Mouse (Mus musculus) hindbrain, embryonic 16.5 days (tissue): Measurements from ENCODE around the gene Pnpo. TPM values are rescaled to one million over a fixed set of nuclear protein-coding genes. Genes with fewer than 3 reads are reported as not detected.

ENCODE experiments used
- ATAC-seq: fragments of 200-750 bp; cut with Nextera tagmentation; 2 replicates; pipeline ENCODE4 v1.8.0; 2017; ENCODE audit warnings: moderate TSS enrichment, moderate library complexity
- H3K27ac ChIP-seq: fragments of 300-500 bp; sonication (generic); 2 replicates; pipeline ENCODE4 v1.5.1; 2014; ENCODE audit warnings: low read depth, mild to moderate bottlenecking, control low read depth, low read length, moderate library complexity
- H3K27me3 ChIP-seq: fragments of 300-500 bp; sonication (generic); replicated peaks from 2 replicates; pipeline ENCODE4 v1.6.1; 2014; ENCODE audit warnings: low read length; ENCODE audit not compliant: control insufficient read depth, insufficient read depth
- H3K36me3 ChIP-seq: fragments of 300-500 bp; sonication (generic); 2 replicates; pipeline ENCODE4 v1.6.1; 2014; ENCODE audit warnings: mild to moderate bottlenecking, low read length, moderate library complexity, mixed read lengths; ENCODE audit not compliant: control insufficient read depth, insufficient read depth
- H3K4me1 ChIP-seq: fragments of 300-500 bp; sonication (generic); 2 replicates; pipeline ENCODE4 v1.6.1; 2014; ENCODE audit warnings: low read depth, low read length; ENCODE audit not compliant: control insufficient read depth, insufficient read depth
- H3K4me2 ChIP-seq: fragments of 300-500 bp; sonication (generic); 2 replicates; pipeline ENCODE4 v1.6.1; 2014; ENCODE audit warnings: mild to moderate bottlenecking, low read length, control low read depth, moderate library complexity
- H3K4me3 ChIP-seq: fragments of 300-500 bp; sonication (generic); 2 replicates; pipeline ENCODE4 v1.5.1; 2014; ENCODE audit warnings: mild to moderate bottlenecking, low read length, control low read depth, moderate library complexity
- H3K9ac ChIP-seq: fragments of 300-500 bp; sonication (generic); 2 replicates; pipeline ENCODE4 v1.6.1; 2014; ENCODE audit warnings: low read depth, mild to moderate bottlenecking, control low read depth, low read length, moderate library complexity
- H3K9me3 ChIP-seq: fragments of 300-500 bp; sonication (generic); 2 replicates; pipeline ENCODE4 v1.6.1; 2014; ENCODE audit warnings: mild to moderate bottlenecking, low read length, moderate library complexity; ENCODE audit not compliant: control insufficient read depth
- WGBS: fragments of 180-500 bp; shearing (Covaris S2); extraction: QIAGEN DNeasy Blood & Tissue Kit; methylation state at CpG from one replicate; pipeline ENCODE4 v1.1.7; 2014; 5-methylcytosine and 5-hydroxymethylcytosine counted together
- polyA plus RNA-seq: library from polyadenylated mRNA; unstranded; fragments of >200 nt; fragmentation: Nextera tagmentation; extraction: Ambion mirVana; gene quantifications from 2 replicates; pipeline ENCODE4 v1.2.1, GENCODE M21; 2015

The Pnpo gene
- polyA plus RNA-seq, 1 experiment from 2014 or later = 36.2 TPM

DNA sequence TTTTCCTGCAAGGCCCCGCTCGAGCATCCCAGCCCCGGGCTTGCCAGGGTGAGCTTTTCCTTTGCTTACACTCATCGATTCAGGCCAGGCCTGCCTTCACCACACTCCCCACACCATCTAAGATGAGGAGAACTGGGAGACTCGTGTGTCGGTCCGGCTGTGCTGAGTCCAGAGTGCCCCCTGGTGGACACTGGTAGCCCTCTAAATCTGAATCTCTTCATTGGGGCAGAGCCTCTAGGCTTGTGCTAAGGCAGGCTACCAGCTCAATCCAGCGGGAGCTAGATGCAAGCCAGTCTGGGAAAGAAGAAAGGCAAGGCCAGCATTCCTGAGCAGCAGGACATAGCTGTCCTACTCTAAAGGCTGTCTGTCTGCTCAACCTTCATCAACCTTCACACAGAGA lies 19.8 kb upstream of the Pnpo start:
- Histone ChIP-seq H3K4me3 (no peak overlapping the region), H3K4me2 (no peak overlapping the region), H3K36me3 (peaks cover 21% of the 10 kb centered on the region), H3K4me1 (no peaks in the 10 kb centered on the region), H3K9me3 (no peaks in the 10 kb centered on the region), H3K27ac (no peak overlapping the region), H3K27me3 (no peaks in the 10 kb centered on the region), H3K9ac (no peak overlapping the region)
- 20% methylated on average over 8 of the region's 8 CpGs for WGBS
- peak; percentile 82 for ATAC-seq

DNA sequence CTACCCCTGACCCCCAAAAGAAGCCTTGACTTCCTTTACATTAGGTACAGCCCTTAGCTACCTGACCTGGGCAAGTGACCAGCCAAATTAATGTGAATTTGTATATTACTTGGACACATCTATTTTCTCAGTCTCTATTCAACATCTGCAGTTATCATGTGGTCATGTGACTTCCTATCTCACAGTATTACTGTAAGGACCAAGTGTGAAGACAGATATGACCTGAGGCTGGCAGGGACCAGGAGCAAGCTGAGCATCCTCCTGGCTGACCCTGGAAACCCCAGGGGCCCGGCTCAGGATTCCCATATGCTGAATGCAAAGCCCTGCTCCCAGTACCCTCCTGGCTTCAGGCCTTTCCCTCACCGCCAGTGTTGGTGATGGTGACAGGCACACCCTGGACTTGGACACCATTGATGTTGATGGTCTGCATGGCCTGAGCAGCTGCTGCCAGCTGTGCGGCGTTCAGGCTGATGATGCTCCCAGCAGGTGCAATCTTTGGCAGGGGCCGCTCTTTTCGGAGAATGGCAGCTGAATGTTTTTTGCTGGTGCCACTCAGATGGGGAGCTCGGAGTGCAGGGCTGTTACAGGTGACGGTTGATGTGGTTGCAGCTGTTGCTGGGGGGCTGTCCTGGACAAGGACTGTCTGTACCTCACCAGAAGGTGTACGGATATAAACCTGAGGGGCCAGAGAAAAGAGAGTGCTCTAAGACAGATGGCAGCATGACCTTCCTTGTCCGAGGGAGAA lies 13.4 kb upstream of the Pnpo start:
- H3K4me2 ChIP-seq = no peak overlapping the region
- no peaks in the 10 kb centered on the region for H3K4me1 ChIP-seq
- ATAC-seq = no peak
- no peak overlapping the region for H3K9ac ChIP-seq
- 89% methylated on average over 10 of the region's 10 CpGs for WGBS
- H3K27me3 ChIP-seq = no peaks in the 10 kb centered on the region
- no peaks in the 10 kb centered on the region for H3K9me3 ChIP-seq
- no peak overlapping the region for H3K27ac ChIP-seq
- peaks cover 53% of the 10 kb centered on the region for H3K36me3 ChIP-seq
- no peak overlapping the region for H3K4me3 ChIP-seq

DNA sequence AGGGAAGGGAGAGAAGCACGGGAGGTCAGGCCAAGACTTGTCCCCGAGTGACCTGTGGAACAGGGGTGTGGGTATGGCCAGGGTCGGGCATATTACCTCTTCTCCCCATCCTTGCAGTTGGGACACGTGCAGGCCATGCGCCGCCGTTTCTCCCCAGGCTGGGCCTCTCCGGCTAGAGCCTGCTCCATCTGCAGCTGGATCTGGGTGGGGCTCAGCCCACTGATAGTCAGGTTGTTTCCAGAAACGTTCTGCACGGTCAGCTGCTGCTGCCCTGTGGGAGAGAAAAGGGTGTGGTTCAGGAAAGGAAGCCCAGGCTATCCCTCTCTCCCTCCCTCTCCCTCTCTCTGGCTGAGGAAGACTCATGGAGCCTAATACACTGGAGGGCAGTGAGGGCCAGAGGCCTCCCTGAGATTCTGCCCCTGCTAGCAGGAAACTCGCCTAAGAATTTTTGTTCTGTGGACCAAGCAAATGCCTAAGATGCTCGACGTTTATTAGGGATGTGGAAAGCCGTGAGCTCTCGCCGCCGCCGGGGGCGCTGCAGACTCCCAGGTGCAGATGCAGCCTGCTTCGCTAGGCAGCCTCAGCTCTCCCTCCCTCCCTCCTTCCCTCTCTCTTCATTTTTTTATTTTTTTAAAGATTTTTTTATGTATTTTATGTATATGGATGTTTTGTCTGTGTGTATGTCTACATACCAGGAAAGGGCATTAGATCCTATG lies 12.4 kb upstream of the Pnpo start:
- H3K9ac ChIP-seq = no peak overlapping the region
- H3K27ac ChIP-seq = no peak overlapping the region
- H3K4me2 ChIP-seq = no peak overlapping the region
- no peak overlapping the region for H3K4me3 ChIP-seq
- 58% methylated on average over 16 of the region's 20 CpGs for WGBS
- H3K36me3 ChIP-seq = peaks cover 51% of the 10 kb centered on the region
- no peak for ATAC-seq
- H3K27me3 ChIP-seq = no peaks in the 10 kb centered on the region
- H3K9me3 ChIP-seq = no peaks in the 10 kb centered on the region
- no peaks in the 10 kb centered on the region for H3K4me1 ChIP-seq

DNA sequence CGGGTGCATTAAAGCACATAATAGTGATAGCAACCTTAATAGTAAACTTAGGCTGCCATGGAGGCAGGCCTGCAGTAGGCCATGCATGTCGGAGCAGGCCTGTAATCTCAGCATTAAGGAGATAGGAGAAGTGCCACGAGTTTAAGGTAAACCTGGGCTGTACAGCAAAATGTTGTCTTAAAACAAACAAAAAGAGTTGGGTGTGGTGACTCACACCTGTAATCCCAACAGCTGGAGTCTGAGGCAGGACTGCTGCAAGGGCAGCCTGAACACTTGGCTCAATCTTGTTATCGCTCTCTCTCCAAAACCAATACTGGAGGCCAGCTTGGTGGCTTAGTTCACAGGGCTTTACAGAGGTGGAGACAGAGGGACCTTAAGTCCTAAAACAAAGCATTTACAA lies 11.3 kb upstream of the Pnpo start:
- Histone ChIP-seq H3K4me2 (no peak overlapping the region), H3K27ac (no peak overlapping the region), H3K9ac (no peak overlapping the region), H3K9me3 (no peaks in the 10 kb centered on the region), H3K27me3 (no peaks in the 10 kb centered on the region), H3K4me1 (no peaks in the 10 kb centered on the region), H3K4me3 (no peak overlapping the region), H3K36me3 (peaks cover 42% of the 10 kb centered on the region)
- 96% methylated on average over 4 of the region's 4 CpGs for WGBS
- no peak for ATAC-seq

DNA sequence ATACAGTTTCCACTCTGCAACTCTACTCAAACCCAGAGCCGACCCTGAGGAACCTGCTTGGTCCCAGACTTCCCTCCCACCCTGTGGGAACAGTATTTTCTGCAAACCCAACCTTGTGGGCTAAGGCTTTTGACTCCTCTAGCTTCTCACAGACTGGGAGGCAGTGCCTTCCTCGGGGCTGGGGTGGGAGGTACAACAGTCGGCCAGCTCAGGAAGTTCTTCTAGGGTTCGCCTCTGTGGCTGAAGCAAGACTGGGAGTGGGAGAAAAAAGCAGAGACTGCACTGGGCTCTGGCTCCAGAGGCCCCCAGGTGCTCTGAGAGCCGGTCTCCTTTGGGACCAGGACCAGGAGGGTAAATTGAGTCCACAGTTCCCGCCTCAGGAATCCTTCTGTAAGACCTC lies 9.1 kb upstream of the Pnpo start:
- no peak overlapping the region for H3K4me3 ChIP-seq
- H3K36me3 ChIP-seq = peaks cover 36% of the 10 kb centered on the region
- no peak for ATAC-seq

DNA sequence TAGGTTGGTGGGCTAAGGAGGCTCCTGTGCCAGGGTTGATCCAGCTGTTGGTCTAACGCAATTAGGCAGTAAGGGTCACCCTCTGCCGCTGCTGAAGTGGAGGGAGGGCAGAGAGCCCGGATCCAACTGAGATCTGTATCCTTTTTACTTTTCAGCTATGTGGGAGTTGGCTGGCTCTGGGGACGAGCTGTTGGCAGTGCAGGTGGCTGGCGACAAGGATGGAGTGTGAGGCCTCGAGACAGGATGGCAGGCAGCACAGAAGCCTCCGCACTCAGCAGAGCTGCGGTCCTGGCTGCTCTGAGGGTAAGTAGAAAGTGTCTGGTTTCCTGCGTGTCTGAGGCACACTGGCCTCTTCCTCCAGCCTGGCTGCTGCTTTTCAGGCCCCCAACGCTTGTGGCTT lies 8.6 kb upstream of the Pnpo start:
- H3K4me2 ChIP-seq = no peak overlapping the region
- H3K36me3 ChIP-seq = peaks cover 36% of the 10 kb centered on the region
- H3K27ac ChIP-seq = no peak overlapping the region
- ATAC-seq = no peak
- no peaks in the 10 kb centered on the region for H3K4me1 ChIP-seq
- H3K4me3 ChIP-seq = no peak overlapping the region
- no peaks in the 10 kb centered on the region for H3K27me3 ChIP-seq
- no peaks in the 10 kb centered on the region for H3K9me3 ChIP-seq
- no peak overlapping the region for H3K9ac ChIP-seq
- 85% methylated on average over 10 of the region's 10 CpGs for WGBS

More for the DNA sequence above, 9.1 kb upstream of the Pnpo start:
- no peaks in the 10 kb centered on the region for H3K27me3 ChIP-seq
- H3K27ac ChIP-seq = no peak overlapping the region
- H3K4me1 ChIP-seq = no peaks in the 10 kb centered on the region
- H3K9me3 ChIP-seq = no peaks in the 10 kb centered on the region
- H3K9ac ChIP-seq = no peak overlapping the region
- WGBS = 73% methylated on average over 6 of the region's 6 CpGs
- H3K4me2 ChIP-seq = no peak overlapping the region

DNA sequence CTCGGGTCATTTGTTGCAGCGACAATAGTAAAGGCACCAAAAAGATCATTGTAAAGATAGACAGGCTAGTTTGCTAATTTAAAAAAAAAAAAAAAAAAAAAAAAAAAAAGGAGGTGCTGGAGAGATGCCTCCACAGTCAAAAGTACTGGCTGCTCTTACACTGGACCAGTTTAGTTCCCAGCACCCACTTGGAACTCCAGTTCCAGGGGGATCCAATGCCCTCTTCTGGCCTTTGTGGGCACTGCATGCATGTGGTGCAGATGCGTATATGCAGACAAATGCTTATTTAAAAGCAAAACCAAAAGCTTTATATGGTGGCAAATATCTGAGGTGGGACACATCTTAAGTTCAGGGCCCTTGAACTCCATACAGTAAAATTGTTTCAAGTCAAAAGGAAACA lies 7.0 kb upstream of the Pnpo start:
- peaks cover 25% of the 10 kb centered on the region for H3K36me3 ChIP-seq

DNA sequence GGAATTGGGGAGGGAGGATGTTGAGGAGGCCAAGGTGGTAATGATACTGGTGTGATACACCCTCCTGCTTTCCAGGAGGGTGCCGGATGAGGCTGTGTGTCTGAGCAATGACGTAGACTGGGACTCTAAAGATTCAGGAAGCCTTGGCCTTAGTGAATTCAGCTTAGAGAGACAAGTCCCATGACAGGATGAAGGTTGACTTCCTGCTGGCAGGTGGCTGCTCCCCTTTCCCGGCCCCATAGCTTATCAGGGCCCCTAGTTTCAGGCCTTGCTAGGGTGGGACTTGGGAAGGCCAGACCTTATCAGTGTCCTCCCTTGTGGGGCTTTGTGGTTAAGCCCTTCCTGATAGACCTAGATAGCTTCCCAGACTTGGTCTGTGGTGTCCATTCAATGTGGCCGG lies 4.1 kb upstream of the Pnpo start:
- H3K36me3 ChIP-seq = peaks cover 8% of the 10 kb centered on the region
- no peak overlapping the region for H3K4me3 ChIP-seq
- H3K4me2 ChIP-seq = no peak overlapping the region
- H3K4me1 ChIP-seq = peaks cover 15% of the 10 kb centered on the region
- no peaks in the 10 kb centered on the region for H3K9me3 ChIP-seq
- H3K9ac ChIP-seq = no peak overlapping the region
- H3K27ac ChIP-seq = no peak overlapping the region
- no peak for ATAC-seq
- no peaks in the 10 kb centered on the region for H3K27me3 ChIP-seq
- WGBS = 92% methylated on average over 4 of the region's 4 CpGs

More for the DNA sequence above, 7.0 kb upstream of the Pnpo start:
- Histone ChIP-seq H3K4me3 (no peak overlapping the region), H3K27me3 (no peaks in the 10 kb centered on the region), H3K4me1 (no peaks in the 10 kb centered on the region), H3K4me2 (no peak overlapping the region), H3K9me3 (no peaks in the 10 kb centered on the region), H3K9ac (no peak overlapping the region), H3K27ac (no peak overlapping the region)
- WGBS = 97% methylated on average over 3 of the region's 3 CpGs
- ATAC-seq = no peak

DNA sequence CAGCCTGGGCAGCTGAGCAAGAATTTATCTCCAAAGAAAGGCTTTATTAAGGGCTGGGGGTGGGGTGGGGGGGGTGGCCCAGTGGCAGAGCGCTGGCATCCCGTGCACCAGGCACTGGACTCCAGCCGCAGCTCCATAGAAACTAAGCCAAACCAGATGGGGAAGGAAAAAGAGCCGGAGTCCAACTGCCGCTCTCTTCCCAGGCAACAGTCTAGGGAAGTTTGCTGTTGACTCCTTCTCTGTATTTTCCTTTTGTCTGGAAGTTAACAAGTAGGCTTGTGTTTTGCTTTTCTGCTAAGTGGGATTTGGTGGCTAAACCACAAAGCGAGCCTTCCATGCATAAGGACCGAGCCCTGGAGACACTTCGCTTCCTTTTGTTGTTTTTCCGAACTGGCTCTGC lies 2.7 kb upstream of the Pnpo start:
- H3K36me3 ChIP-seq = 0 out of 2 replicates have a peak, but pooled peaks cover 2% of the 10 kb centered on the region
- ATAC-seq = peak; percentile 25; the same call in 1 of the 2 replicates
- peaks cover 15% of the 10 kb centered on the region for H3K4me1 ChIP-seq
- WGBS = 65% methylated on average over 9 of the region's 9 CpGs
- no peaks in the 10 kb centered on the region for H3K27me3 ChIP-seq
- H3K4me2 ChIP-seq = 0 out of 2 replicates have a peak overlapping the region, but pooled peaks have one; percentile 1
- H3K9ac ChIP-seq = no peak overlapping the region
- no peak overlapping the region for H3K4me3 ChIP-seq
- H3K9me3 ChIP-seq = no peaks in the 10 kb centered on the region
- peak overlapping the region; percentile 3 for H3K27ac ChIP-seq
